Mouse (Mus musculus) lung, adult 2 months (tissue): ENCODE results near the gene Kif16b. TPM values are rescaled to one million over a fixed set of nuclear protein-coding genes. Genes with fewer than 3 reads are reported as not detected.
"Not testable (repeated sequence)": the region's sequence is repeated elsewhere in the genome, so short reads cannot be mapped to it uniquely, and the experiment has no call there.

Experiments used
- DNase-seq: peaks from one replicate; pipeline ENCODE4 v3.0.0; 2022
- H3K4me1 ChIP-seq: fragments of 200-500 bp; 2 replicates; pipeline ENCODE4 v1.6.1; 2011; ENCODE audit warnings: low read length; ENCODE audit not compliant: control insufficient read depth, insufficient read depth
- H3K4me3 ChIP-seq: fragments of 200-500 bp; replicated peaks from 2 replicates; pipeline ENCODE3; 2011; ENCODE audit warnings: low read depth, mild to moderate bottlenecking, control low read depth, low read length; ENCODE audit errors: extremely low read depth
- CTCF ChIP-seq: fragments of 200-500 bp; IDR thresholded peaks from 2 replicates; pipeline ENCODE4 v1.5.1; 2011; ENCODE audit warnings: mild to moderate bottlenecking, low read length, control low read depth; ENCODE audit not compliant: insufficient read depth
- POLR2A ChIP-seq: fragments of 200-500 bp; IDR thresholded peaks from 2 replicates; pipeline ENCODE4 v1.6.1; 2011; ENCODE audit warnings: low read depth, mild to moderate bottlenecking, control low read depth, low read length, borderline replicate concordance; ENCODE audit errors: extremely low read depth
- WGBS: fragments of 180-500 bp; shearing (Covaris S2); methylation state at CpG from one replicate; pipeline ENCODE4 v1.1.7; 2018; 5-methylcytosine and 5-hydroxymethylcytosine counted together
- polyA plus RNA-seq: library from polyadenylated mRNA; depleted of rRNA; stranded (reverse); fragments of >200 nt; gene quantifications from 2 replicates; pipeline ENCODE4 v1.2.3, GENCODE M21; 2012; rRNA removed

The Kif16b gene
- polyA plus RNA-seq, 1 experiment = 13.3 TPM

DNA sequence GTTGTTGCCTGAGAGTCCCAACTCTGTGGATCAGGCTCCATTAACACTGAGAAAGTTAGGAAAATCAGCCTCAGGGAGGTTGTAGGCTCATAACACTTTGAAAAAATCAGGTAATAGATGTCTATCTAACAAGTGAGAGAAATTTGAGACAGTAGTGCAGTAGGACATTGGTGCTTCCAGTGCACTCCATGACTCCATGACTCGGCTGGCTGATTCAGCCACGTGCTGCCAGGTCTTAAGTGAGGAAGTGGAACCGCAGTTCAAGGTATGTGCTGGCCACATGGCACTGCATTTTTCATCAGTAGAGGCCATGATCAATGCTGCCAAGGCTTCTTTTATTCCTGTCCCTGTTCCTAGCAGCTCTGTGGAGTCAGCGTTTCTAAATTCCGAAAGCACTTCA lies 315.5 kb downstream of the Kif16b start:
- 77% methylated on average over 5 of the region's 5 CpGs for WGBS
- no peak for DNase-seq
- Histone ChIP-seq H3K4me1 (no peaks in the 10 kb centered on the region), H3K4me3 (no peak overlapping the region)
- TF ChIP-seq CTCF (no peak), POLR2A (no peak)

- DNase-seq = no peak
These were observed 316.2 kb downstream of the Kif16b start for GRCm38 (mm10) chr2:142584851-142585737.

DNA sequence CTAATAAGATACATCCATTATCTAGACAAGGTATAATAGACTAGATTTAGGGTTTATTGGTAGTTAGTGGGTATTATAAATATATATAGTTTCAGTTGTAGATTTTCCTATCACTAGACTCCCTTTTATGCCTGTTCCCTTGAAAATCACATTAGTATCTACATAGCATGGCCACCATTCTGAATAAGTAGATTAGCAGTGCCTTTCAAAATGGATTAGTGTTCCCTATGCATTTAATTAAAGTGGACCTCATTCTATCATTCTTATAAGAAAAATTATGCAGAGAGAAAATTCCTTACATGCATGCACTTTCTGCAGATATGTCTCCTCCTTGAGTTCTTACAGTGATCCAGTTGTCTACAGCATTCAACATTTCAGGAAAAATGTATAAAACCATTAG lies 320.9 kb downstream of the Kif16b start:
- H3K4me3 ChIP-seq = no peak overlapping the region
- TF ChIP-seq POLR2A (no peak), CTCF (no peak)
- H3K4me1 ChIP-seq = no peaks in the 10 kb centered on the region
- DNase-seq = no peak

More at GRCm38 (mm10) chr2:142584851-142585737, 316.2 kb downstream of the Kif16b start:
- TF ChIP-seq POLR2A (no peak), CTCF (no peak)
- H3K4me3 ChIP-seq = no peak overlapping the region
- WGBS = 65% methylated on average over 11 of the region's 11 CpGs
- no peaks in the 10 kb centered on the region for H3K4me1 ChIP-seq

DNA sequence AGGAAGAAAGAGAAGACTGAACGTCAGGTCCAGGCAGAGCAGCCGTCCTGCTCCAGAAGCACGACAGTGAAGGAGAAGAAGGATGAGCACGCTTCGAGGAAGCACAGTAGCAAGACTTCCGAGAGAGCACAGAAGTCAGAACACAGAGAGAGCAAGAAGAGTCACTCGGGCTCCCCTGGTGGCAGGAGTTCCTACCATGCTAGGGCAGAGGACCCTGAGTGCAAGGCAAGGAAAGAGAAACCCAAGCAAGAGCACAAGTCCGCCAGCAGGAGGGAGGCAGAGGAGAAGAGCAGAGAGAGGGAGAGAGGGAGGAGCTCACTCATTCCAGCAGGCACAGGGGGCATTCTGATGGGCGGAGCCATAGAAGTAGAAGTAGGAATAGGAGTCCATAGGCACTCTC lies 323.9 kb downstream of the Kif16b start:
- not testable (repeated sequence) for H3K4me3 ChIP-seq, DNase-seq, H3K4me1 ChIP-seq
- WGBS = 60% methylated on average over 9 of the region's 9 CpGs

- Histone ChIP-seq H3K4me3 (no peak overlapping the region), H3K4me1 (no peaks in the 10 kb centered on the region)
- DNase-seq = no peak
- TF ChIP-seq CTCF = no peak
- TF ChIP-seq POLR2A = no peak
- 73% methylated on average over 8 of the region's 8 CpGs for WGBS
These were observed 331.6 kb downstream of the Kif16b start for GRCm38 (mm10) chr2:142569771-142570170.

Other genes with a start within 250 kb of the Kif16b start
- gene Snrpb2, start 161.5 kb upstream of the Kif16b start, polyA plus RNA-seq = 2.2 and 4.1 TPM in 2 replicates
- gene Otor, start 176.9 kb upstream of the Kif16b start, polyA plus RNA-seq = not detected in 2 replicates